Mouse (Mus musculus) macrophage (primary cell): Measurements from ENCODE around the gene Abcg1. TPM values are rescaled to one million over a fixed set of nuclear protein-coding genes. Genes with fewer than 3 reads are reported as not detected.

Experiments used
- H3K27ac ChIP-seq: fragments of 350-480 bp; formaldehyde crosslinking; 2 replicates; pipeline ENCODE4 v1.9.0; 2021
- H3K36me3 ChIP-seq: fragments of 350-480 bp; formaldehyde crosslinking; 2 replicates; pipeline ENCODE4 v1.9.0; 2021; ENCODE audit errors: inconsistent target
- H3K4me3 ChIP-seq: fragments of 350-480 bp; formaldehyde crosslinking; 2 replicates; pipeline ENCODE4 v1.9.0; 2021; ENCODE audit errors: inconsistent target
- H3K79me2 ChIP-seq: fragments of 350-480 bp; formaldehyde crosslinking; 2 replicates; pipeline ENCODE4 v1.9.0; 2021; ENCODE audit errors: inconsistent target
- WGBS: methylation state at CpG from one replicate; pipeline ENCODE4 v1.1.7; 2026; ENCODE audit warnings: inconsistent platforms; ENCODE audit not compliant: missing documents; 5-methylcytosine and 5-hydroxymethylcytosine counted together
- polyA plus RNA-seq: library from polyadenylated mRNA; stranded (reverse); fragments of 250-400 nt; gene quantifications from 3 replicates; pipeline ENCODE4 v1.2.4, GENCODE M21; 2018; ENCODE audit warnings: inconsistent platforms

Abcg1 gene
- polyA plus RNA-seq, 1 experiment from 2014 or later = 132 TPM

DNA sequence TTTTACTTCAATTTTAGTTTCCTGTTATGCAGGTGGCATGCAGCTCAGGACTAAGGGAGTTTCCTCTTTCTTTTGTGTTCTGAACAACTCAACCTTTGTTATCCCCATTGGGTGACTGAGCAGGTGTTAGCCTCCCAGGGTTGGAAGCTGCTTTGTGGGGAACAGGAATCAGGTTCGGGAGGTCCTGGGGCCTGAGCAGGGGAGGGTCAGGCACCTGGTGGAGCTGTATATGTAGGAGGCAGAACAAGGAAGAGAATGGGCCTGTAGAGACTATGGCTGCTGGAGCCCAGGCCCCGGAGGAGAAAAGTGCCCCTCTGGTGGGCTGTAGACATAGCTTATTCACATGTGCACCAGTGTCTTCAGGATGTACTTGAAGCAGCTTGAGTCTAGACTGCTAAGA lies 24.2 kb upstream of the Abcg1 start:
- 70% methylated on average over 2 of the region's 2 CpGs for WGBS
- Histone ChIP-seq H3K4me3 (no peak overlapping the region), H3K27ac (no peak overlapping the region), H3K36me3 (no peaks in the 10 kb centered on the region), H3K79me2 (no peaks in the 10 kb centered on the region)

DNA sequence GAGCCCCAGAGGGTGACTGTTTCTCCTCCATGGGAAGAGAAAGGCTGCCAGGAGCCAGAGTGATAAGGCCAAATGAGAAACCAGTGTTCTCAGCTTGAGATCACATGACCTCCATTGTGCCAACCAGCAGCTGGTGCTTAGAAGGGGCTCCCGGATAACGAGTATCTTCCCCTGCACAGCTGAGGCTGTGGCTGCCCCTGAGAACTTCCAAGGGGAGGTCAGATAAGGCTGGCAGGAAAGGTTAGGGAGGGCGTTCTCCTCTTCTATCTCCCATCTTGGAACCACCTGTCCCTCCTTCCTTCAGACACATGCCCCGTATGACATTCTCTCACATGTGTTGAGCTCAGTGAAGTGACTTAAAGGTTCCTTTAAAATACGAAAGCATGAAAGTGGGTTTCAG lies 23.3 kb upstream of the Abcg1 start:
- H3K4me3 ChIP-seq = no peak overlapping the region
- 67% methylated on average over 5 of the region's 5 CpGs for WGBS
- no peaks in the 10 kb centered on the region for H3K79me2 ChIP-seq
- no peaks in the 10 kb centered on the region for H3K36me3 ChIP-seq
- no peak overlapping the region for H3K27ac ChIP-seq

DNA sequence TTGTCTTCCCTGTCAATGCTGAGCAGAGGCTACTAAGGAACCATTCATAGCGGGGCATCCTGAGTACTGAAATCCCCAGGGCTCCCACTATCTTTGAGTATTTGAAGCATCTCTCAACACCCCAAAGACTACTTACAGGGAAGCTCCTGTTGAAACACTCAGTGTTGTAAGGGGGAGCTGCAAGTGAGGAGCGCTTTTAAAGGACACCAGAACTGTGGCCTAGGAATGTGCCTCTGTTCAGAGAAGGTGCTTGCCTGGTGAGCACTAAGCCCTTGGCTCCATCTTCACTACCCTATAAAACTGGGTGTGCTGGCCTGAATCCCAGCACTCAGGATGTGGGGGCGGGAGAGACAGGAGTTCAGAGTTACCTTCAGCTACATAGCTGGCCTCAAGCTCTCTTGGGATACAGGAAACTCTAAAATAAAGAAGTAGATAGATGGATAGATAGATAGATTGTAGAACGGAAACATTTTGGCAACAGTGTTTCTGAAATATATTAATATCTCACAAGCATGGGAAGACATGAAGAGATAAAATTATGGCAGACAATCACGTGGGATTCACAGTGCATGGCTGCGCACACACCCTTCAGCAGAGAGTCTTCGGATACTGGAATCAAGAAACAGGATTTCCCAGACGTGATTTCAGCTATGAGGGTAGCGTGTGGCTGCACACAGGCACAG lies 22.7 kb upstream of the Abcg1 start:
- Histone ChIP-seq H3K79me2 (no peaks in the 10 kb centered on the region), H3K4me3 (no peak overlapping the region), H3K27ac (no peak overlapping the region), H3K36me3 (no peaks in the 10 kb centered on the region)
- 92% methylated on average over 8 of the region's 9 CpGs for WGBS

DNA sequence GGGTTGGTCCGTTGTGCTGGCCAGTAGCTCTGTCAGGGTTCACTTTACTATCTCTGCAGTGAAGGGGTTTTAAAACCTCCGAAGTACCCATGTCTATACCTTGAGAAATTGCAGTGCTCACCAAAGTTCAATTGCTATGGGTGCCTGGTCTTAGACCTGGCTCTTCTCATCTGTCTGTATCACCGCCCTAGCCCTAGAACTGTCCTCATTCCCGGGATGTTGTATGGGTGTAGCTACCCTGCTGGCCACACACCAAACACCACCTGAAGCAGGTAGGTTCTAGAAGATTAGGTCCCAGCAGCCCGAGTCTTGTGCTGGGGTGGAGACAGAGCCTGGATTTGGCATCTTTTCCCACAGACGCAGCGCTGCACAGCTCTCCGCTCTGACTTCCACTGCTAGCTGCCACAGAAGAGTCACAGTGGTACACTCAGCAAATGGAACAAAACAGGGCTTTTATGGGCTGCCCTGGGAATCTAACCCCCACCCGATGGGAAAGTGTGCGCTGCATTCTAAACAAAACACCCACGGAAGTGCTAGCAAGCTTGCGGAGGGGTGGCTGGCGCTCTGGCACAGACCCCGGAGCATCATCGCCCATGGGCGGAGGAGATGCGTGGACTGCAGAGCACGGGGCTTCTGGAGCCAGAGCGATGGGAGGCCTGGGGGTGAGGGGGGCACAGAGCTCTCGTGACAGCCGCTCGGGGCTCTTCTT lies 21.2 kb upstream of the Abcg1 start:
- 95% methylated on average over 20 of the region's 22 CpGs for WGBS
- Histone ChIP-seq H3K79me2 (no peaks in the 10 kb centered on the region), H3K4me3 (no peak overlapping the region), H3K36me3 (no peaks in the 10 kb centered on the region), H3K27ac (no peak overlapping the region)

DNA sequence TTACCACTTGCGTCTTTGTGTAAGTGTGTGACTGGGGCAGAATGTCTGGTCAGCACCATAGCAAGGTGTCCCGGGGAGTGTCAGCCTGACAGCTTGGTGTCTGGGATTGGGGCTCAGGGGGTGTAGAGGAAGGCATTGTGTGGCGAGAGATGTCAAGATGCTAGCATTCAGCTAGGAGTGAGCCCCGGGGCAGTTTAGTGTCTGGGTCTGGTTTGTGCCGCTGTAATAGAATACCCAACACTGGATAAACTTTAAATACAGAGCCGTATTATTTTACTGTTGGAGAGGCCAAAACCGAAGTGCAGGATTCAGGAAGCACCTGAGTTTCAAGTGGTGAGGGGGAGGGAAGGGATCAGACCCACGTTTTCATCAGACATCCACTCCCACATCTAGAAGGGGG lies 20.1 kb upstream of the Abcg1 start:
- Histone ChIP-seq H3K36me3 (no peaks in the 10 kb centered on the region), H3K27ac (peak overlapping the region; percentile 99), H3K4me3 (no peak overlapping the region), H3K79me2 (no peaks in the 10 kb centered on the region)
- 53% methylated on average over 8 of the region's 8 CpGs for WGBS

DNA sequence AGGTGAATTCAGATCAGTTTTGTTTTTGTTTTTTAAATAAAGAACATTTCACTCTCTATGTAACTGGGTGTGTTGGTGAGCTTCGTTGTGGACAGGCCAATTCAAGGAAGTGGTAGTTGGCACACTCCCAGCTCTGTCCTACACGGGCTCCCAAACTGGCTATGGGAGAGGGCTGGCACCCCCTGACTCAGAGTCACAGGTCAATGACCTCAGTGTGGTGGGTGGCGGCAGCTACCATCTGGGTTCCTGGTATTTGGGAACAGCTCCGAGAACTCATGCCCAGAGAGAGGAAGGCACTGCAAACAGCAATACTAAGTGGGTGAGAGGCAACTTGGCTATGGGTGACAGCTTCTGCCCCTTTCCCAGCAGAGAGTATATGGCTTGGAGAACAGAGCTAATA lies 19.1 kb upstream of the Abcg1 start:
- Histone ChIP-seq H3K79me2 (no peaks in the 10 kb centered on the region), H3K36me3 (no peaks in the 10 kb centered on the region), H3K27ac (peak overlapping the region; percentile 99), H3K4me3 (no peak overlapping the region)
- WGBS = 0% methylated on average over 4 of the region's 4 CpGs

DNA sequence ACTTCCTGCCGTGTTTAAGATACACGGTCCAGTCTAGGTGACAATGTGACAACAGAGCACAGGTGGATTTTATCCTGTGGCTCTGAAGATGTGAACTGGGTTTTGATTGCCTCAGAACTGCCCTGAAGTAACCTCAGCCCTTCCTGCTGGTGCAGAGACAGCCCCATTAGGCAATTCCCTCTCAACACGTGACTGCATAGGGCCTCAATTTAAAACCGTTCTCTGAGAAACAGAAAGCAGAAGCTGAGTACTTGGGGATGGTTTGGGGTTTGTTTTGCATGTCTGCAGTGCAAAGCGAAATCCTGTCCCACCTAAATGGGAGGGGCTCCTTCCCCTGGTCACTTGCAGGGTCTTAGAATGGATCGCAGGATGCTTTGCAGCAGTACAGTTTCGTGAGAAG lies 17.8 kb upstream of the Abcg1 start:
- no peaks in the 10 kb centered on the region for H3K36me3 ChIP-seq
- no peaks in the 10 kb centered on the region for H3K79me2 ChIP-seq
- 1% methylated on average over 7 of the region's 7 CpGs for WGBS
- no peak overlapping the region for H3K4me3 ChIP-seq
- peak overlapping the region; percentile 99 for H3K27ac ChIP-seq

DNA sequence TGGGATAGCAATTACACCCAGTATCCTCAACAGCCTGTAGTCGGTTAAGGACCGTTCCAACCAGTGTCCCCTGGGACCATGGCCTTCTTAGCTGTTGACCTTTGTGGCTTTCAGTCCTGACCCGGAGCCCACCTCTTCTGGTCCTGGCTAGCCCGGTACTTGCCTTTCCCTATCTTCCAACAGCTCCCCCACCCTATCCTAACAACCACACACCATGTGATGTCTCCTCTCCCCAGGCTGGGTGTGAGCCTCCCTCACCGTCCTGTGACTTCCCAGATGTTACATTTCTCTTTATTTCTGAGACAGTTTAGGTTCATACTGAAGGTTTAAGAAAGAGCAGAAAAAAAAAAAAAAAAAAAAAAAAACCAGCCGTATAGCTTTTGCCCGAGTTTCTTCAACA lies 17.1 kb upstream of the Abcg1 start:
- no peaks in the 10 kb centered on the region for H3K79me2 ChIP-seq
- H3K4me3 ChIP-seq = no peak overlapping the region
- no peaks in the 10 kb centered on the region for H3K36me3 ChIP-seq
- WGBS = 60% methylated on average over 7 of the region's 7 CpGs
- peak overlapping the region; percentile 99 for H3K27ac ChIP-seq

DNA sequence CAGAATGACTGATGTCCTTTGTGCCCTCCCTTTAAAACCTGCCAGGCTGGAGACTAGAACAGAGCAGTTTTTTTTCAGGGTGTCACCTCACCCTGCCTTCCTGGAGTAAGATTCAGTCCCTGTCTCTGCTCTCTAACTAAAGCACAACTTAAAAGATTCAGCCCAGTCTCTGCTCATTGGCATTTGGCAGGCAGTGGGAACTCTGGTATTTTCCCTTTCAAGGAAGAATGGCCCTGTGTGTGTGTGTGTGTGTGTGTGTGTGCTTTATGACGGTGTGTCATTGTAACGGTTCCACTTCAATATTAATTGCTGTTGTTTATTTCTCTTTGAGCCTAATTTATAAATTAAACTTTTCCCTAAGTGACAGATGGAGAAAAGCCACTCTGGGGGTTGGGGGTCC lies 14.7 kb upstream of the Abcg1 start:
- no peak overlapping the region for H3K27ac ChIP-seq
- H3K36me3 ChIP-seq = no peaks in the 10 kb centered on the region
- H3K79me2 ChIP-seq = no peaks in the 10 kb centered on the region
- H3K4me3 ChIP-seq = no peak overlapping the region
- WGBS = 95% methylated on average over 2 of the region's 2 CpGs

DNA sequence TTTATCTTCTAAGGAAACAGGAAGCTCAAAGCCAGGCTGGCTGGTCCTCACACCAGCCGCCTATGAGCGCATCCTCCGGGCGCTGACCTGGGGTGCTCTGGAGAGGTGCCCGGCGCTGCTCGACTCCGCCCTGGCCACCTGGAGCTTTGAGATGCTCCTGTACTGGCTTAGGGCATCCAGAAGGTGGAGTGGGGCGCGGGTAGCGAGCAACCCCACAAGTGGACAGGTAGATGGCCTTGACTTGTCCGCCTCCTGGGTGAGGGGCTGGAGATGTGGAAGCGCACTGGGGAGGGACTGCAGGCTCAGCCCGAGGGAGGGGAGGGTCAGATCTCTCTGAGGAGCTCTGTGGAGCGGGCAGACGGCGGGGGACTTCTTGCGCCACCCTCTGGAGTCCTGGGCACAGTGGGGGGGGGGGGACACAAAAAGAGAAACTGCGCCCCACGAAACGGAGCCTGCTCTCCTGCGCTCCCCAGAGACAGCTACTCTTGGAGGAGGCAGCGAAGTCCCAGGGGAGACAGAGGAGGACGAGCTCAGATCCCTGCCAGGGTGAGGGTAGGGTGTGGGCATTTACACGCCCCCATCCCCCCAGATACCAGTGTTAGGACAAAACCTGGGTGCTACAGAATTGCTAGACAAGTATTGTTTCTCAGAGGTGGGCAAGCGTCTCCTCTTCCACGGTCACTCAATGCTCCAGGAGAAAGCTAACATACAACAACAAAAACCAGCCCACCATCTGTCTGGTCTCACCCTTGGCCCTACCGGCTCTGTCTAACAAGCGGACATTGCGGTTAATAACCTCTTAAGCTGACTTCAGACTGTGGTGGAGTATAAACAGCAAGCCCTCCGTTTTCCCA lies 643 bp downstream of the Abcg1 start:
- WGBS = 2% methylated on average over 31 of the region's 31 CpGs
- Histone ChIP-seq H3K36me3 (peaks cover 14% of the 10 kb centered on the region), H3K4me3 (peak overlapping the region; percentile 82), H3K79me2 (peaks cover 55% of the 10 kb centered on the region), H3K27ac (peak overlapping the region; percentile 91)

DNA sequence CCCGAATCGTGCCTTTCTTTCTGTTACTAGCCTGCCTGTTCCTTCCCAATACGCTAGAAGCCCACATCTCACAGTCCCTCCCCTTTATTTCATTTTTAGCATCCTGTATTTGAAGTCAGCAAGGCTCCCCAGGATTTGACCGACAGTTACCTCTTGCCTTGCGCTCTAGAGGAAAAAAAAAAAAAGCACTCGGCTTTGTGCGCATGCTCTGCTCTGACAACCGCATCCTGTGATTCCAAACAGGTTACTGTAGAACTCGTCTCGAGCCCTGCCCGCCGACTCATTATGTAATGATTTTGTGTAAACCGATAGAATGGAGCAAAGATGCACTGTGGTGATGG lies 1.2 kb downstream of the Abcg1 start:
- H3K36me3 ChIP-seq = peaks cover 20% of the 10 kb centered on the region
- peaks cover 61% of the 10 kb centered on the region for H3K79me2 ChIP-seq
- WGBS = 6% methylated on average over 13 of the region's 13 CpGs
- H3K27ac ChIP-seq = peak overlapping the region; percentile 91
- peak overlapping the region; percentile 82 for H3K4me3 ChIP-seq

DNA sequence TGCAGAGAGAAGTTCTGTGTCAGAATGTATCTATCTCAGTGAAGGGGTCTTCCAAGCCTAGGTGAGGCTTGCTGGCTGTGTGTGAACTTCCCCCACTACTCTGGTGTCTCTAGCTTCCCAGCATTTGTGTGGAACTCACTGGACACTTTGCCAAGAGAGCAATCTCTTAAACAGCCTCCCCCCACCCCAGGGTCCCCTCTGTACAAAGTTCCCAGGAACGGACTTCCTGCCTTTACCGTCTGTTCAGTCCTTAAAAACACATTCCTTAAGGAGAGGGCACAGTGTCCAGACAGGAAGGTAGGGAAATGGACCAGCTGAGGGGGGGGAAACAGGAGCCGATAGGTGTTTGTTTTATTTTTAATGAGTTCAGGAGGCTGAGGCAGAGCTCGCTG lies 2.7 kb downstream of the Abcg1 start:
- H3K27ac ChIP-seq = peak overlapping the region; percentile 91
- H3K36me3 ChIP-seq = peaks cover 34% of the 10 kb centered on the region
- 54% methylated on average over 4 of the region's 4 CpGs for WGBS
- peak overlapping the region; percentile 82; the same call in 1 of the 2 replicates for H3K4me3 ChIP-seq
- H3K79me2 ChIP-seq = peaks cover 76% of the 10 kb centered on the region

DNA sequence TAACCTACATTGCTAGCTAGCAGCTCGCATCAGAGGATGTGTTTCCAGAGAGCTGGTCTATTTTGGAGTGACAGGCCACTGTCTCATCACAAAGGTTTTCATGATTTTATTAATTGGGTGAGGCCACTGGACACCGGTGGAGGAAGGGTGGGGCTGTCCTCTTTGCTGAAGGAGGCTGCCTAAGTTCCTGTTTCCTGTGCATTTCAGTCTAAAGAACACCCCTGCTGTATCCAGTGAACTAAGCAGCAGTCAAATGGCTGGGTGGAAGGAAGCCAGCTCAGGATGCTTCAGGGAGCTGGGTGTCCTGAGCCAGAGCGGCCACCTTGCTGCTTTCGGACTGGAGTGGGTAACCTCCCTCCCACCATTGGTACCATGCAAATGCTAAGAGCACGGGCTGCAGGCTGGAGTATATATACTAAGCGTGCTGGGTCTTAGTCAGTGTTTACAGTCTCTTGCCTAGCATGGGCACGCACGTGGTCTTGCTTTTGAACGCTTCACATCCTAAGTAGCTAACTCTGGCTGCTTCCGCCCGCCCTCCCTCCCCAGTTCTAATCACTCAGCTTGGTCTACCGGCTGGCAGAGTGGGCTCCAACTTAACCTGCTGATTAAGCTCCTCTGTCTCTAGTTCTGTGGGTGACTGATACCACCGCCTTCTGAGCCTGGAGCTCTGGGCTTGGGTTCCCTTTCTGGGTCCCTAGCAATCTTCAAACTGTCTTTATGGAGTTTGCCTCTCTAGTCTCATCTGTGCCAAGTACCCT lies 3.3 kb downstream of the Abcg1 start:
- peaks cover 40% of the 10 kb centered on the region for H3K36me3 ChIP-seq
- H3K27ac ChIP-seq = peak overlapping the region; percentile 91
- peak overlapping the region; percentile 82; the same call in 1 of the 2 replicates for H3K4me3 ChIP-seq
- 15% methylated on average over 11 of the region's 13 CpGs for WGBS
- peaks cover 82% of the 10 kb centered on the region for H3K79me2 ChIP-seq

DNA sequence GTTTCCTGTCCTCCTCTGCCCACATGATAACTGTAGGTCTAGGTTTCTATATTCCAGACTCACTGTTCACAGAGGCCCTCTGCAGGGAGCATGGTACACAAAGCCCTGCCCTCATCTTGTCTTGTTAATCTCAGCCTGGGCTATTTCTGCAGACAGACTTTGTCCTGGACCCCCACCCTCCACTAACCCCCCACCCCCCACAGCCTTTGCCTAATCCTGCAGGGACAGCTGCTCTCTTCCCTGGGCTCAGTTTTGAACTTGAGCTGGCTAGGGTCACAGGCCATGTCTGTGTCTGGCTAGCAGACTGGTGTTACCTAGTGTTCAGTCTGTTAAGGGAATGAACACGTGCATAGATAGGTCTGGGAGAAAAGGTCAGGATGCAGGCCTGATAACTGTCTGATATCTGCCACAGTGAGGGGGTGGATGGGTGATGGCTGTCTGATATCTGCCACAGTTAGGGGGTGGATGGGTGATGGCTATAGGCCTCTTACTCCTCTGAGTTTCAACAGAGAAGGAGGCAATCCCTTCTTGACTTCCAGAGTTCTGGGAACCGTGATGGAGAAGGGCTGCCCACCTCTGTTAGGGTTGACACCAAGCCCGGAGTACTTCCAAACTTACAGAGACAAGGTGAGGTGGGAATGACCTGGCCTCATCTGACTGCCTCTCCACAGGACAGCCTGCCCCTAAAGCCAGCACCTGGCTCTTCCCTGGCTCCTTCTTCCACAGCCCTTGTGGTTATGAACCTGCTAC lies 4.0 kb downstream of the Abcg1 start:
- Histone ChIP-seq H3K79me2 (peaks cover 89% of the 10 kb centered on the region), H3K4me3 (no peak overlapping the region), H3K36me3 (peaks cover 47% of the 10 kb centered on the region), H3K27ac (peak overlapping the region; percentile 91)
- WGBS = 86% methylated on average over 3 of the region's 3 CpGs
